Mouse (Mus musculus) heart, embryonic 15.5 days (tissue): ENCODE results near the gene Sgsm2. TPM values are rescaled to one million over a fixed set of nuclear protein-coding genes. Genes with fewer than 3 reads are reported as not detected.
A peak's percentile ranks its signal among the peaks of the same experiment; 100 is the strongest.

Experiments
- ATAC-seq: fragments of 200-750 bp; cut with Nextera tagmentation; replicated peaks from 2 replicates; pipeline ENCODE4 v1.8.0; 2017; ENCODE audit warnings: low read depth, moderate TSS enrichment; ENCODE audit not compliant: insufficient number of reproducible peaks, insufficient read depth, low FRiP score
- H3K27ac ChIP-seq: fragments of 300-500 bp; sonication (generic); 2 replicates; pipeline ENCODE4 v1.5.1; 2015; ENCODE audit warnings: mild to moderate bottlenecking, inconsistent platforms
- H3K27me3 ChIP-seq: fragments of 300-500 bp; sonication (generic); 2 replicates; pipeline ENCODE4 v1.6.1; 2015; ENCODE audit warnings: inconsistent platforms
- H3K36me3 ChIP-seq: fragments of 300-500 bp; sonication (generic); 2 replicates; pipeline ENCODE4 v1.6.1; 2015; ENCODE audit warnings: mild to moderate bottlenecking, inconsistent platforms
- H3K4me1 ChIP-seq: fragments of 300-500 bp; sonication (generic); replicated peaks from 2 replicates; pipeline ENCODE4 v1.6.1; 2015; ENCODE audit warnings: inconsistent platforms
- H3K4me2 ChIP-seq: fragments of 300-500 bp; sonication (generic); 2 replicates; pipeline ENCODE4 v1.6.1; 2015; ENCODE audit warnings: inconsistent platforms, mild to moderate bottlenecking, moderate library complexity
- H3K4me3 ChIP-seq: fragments of 300-500 bp; sonication (generic); 2 replicates; pipeline ENCODE4 v1.5.1; 2015; ENCODE audit warnings: mild to moderate bottlenecking, inconsistent platforms
- H3K9ac ChIP-seq: fragments of 300-500 bp; sonication (generic); 2 replicates; pipeline ENCODE4 v1.6.1; 2015; ENCODE audit warnings: mild to moderate bottlenecking, inconsistent platforms
- H3K9me3 ChIP-seq: fragments of 300-500 bp; sonication (generic); replicated peaks from 2 replicates; pipeline ENCODE4 v1.6.1; 2016; ENCODE audit warnings: inconsistent platforms
- WGBS: fragments of 180-500 bp; shearing (Covaris S2); methylation state at CpG from one replicate; pipeline ENCODE4 v1.1.7; 2015; ENCODE audit warnings: mixed read lengths; 5-methylcytosine and 5-hydroxymethylcytosine counted together
- polyA plus RNA-seq: library from polyadenylated mRNA; unstranded; fragments of >200 nt; fragmentation: Nextera tagmentation; extraction: Ambion mirVana; gene quantifications from 2 replicates; pipeline ENCODE4 v1.2.1, GENCODE M21; 2015

Sgsm2 gene
- polyA plus RNA-seq, 1 experiment from 2014 or later = 3.5 TPM

GRCm38 (mm10) chr11:74908618-74909399 lies 11.9 kb upstream of the Sgsm2 start:
- Histone ChIP-seq H3K4me1 (no peaks in the 10 kb centered on the region), H3K9me3 (no peaks in the 10 kb centered on the region), H3K27ac (no peak overlapping the region), H3K4me3 (no peak overlapping the region), H3K27me3 (no peaks in the 10 kb centered on the region), H3K4me2 (no peak overlapping the region), H3K36me3 (peaks cover 66% of the 10 kb centered on the region), H3K9ac (no peak overlapping the region)
- 78% methylated on average over 12 of the region's 12 CpGs for WGBS
- ATAC-seq = no peak

GRCm38 (mm10) chr11:74907850-74908249 lies 11.0 kb upstream of the Sgsm2 start:
- Histone ChIP-seq H3K4me2 (no peak overlapping the region), H3K27ac (no peak overlapping the region), H3K36me3 (peaks cover 76% of the 10 kb centered on the region), H3K4me3 (no peak overlapping the region), H3K9me3 (no peaks in the 10 kb centered on the region), H3K27me3 (no peaks in the 10 kb centered on the region), H3K9ac (no peak overlapping the region), H3K4me1 (no peaks in the 10 kb centered on the region)
- ATAC-seq = no peak
- WGBS = 94% methylated on average over 6 of the region's 6 CpGs

GRCm38 (mm10) chr11:74902416-74902815 lies 5.6 kb upstream of the Sgsm2 start:
- ATAC-seq = no peak
- Histone ChIP-seq H3K4me1 (peaks cover 10% of the 10 kb centered on the region), H3K36me3 (peaks cover 74% of the 10 kb centered on the region), H3K27me3 (no peaks in the 10 kb centered on the region), H3K27ac (no peak overlapping the region), H3K9ac (no peak overlapping the region), H3K4me3 (no peak overlapping the region), H3K9me3 (no peaks in the 10 kb centered on the region), H3K4me2 (no peak overlapping the region)
- WGBS = 89% methylated on average over 5 of the region's 5 CpGs

- H3K9ac ChIP-seq = no peak overlapping the region
- peaks cover 66% of the 10 kb centered on the region for H3K36me3 ChIP-seq
- H3K4me2 ChIP-seq = no peak overlapping the region
- ATAC-seq = no peak
- peaks cover 14% of the 10 kb centered on the region for H3K4me1 ChIP-seq
- no peaks in the 10 kb centered on the region for H3K9me3 ChIP-seq
- H3K4me3 ChIP-seq = no peak overlapping the region
- no peak overlapping the region for H3K27ac ChIP-seq
- WGBS = 86% methylated on average over 6 of the region's 6 CpGs
- no peaks in the 10 kb centered on the region for H3K27me3 ChIP-seq
These were observed 4.7 kb upstream of the Sgsm2 start for GRCm38 (mm10) chr11:74901555-74901954.

GRCm38 (mm10) chr11:74898517-74898827 lies 1.6 kb upstream of the Sgsm2 start:
- no peak for ATAC-seq
- Histone ChIP-seq H3K27ac (peak overlapping the region; percentile 87), H3K9ac (peak overlapping the region; percentile 80), H3K4me2 (peak overlapping the region; percentile 95), H3K36me3 (peaks cover 35% of the 10 kb centered on the region), H3K27me3 (no peaks in the 10 kb centered on the region), H3K4me1 (peaks cover 27% of the 10 kb centered on the region), H3K4me3 (peak overlapping the region; percentile 91), H3K9me3 (no peaks in the 10 kb centered on the region)
- WGBS = 0% methylated on average over 7 of the region's 7 CpGs

GRCm38 (mm10) chr11:74897678-74898516 lies 1.0 kb upstream of the Sgsm2 start, which contains the start of gene Tsr1:
Tsr1 (plus strand) TSS chr11:74898071.
- peak within 1 kb of the TSS; percentile 80 for H3K9ac ChIP-seq
- peak within 1 kb of the TSS; percentile 95 for H3K4me2 ChIP-seq
- H3K4me1 ChIP-seq = peaks cover 27% of the 10 kb centered on the region
- peak within 1 kb of the TSS; percentile 91 for H3K4me3 ChIP-seq
- H3K27me3 ChIP-seq = no peaks in the 10 kb centered on the region
- no peaks in the 10 kb centered on the region for H3K9me3 ChIP-seq
- H3K27ac ChIP-seq = peak within 1 kb of the TSS; percentile 87
- WGBS = under 1% methylated on average over 54 of the region's 54 CpGs
- peaks cover 29% of the 10 kb centered on the region for H3K36me3 ChIP-seq
- peak; percentile 87 for ATAC-seq

GRCm38 (mm10) chr11:74895980-74896900 lies 620 bp downstream of the Sgsm2 start:
- Histone ChIP-seq H3K4me3 (peak overlapping the region; percentile 91), H3K4me2 (peak overlapping the region; percentile 95), H3K9me3 (no peaks in the 10 kb centered on the region), H3K27me3 (no peaks in the 10 kb centered on the region), H3K27ac (peak overlapping the region; percentile 87), H3K36me3 (peaks cover 15% of the 10 kb centered on the region), H3K4me1 (peaks cover 27% of the 10 kb centered on the region), H3K9ac (peak overlapping the region; percentile 80)
- ATAC-seq = peak; percentile 58
- WGBS = 1% methylated on average over 51 of the region's 55 CpGs

GRCm38 (mm10) chr11:74894619-74895018 lies 2.2 kb downstream of the Sgsm2 start:
- Histone ChIP-seq H3K4me3 (no peak overlapping the region), H3K9me3 (no peaks in the 10 kb centered on the region), H3K36me3 (no peaks in the 10 kb centered on the region), H3K9ac (no peak overlapping the region), H3K4me2 (no peak overlapping the region), H3K27me3 (no peaks in the 10 kb centered on the region), H3K27ac (no peak overlapping the region), H3K4me1 (peaks cover 27% of the 10 kb centered on the region)
- ATAC-seq = no peak
- 81% methylated on average over 4 of the region's 4 CpGs for WGBS

- H3K4me3 ChIP-seq = no peak overlapping the region
- H3K27me3 ChIP-seq = no peaks in the 10 kb centered on the region
- H3K4me1 ChIP-seq = peaks cover 6% of the 10 kb centered on the region
- H3K9me3 ChIP-seq = no peaks in the 10 kb centered on the region
- no peak overlapping the region for H3K27ac ChIP-seq
- WGBS = 93% methylated on average over 10 of the region's 10 CpGs
- no peak overlapping the region for H3K9ac ChIP-seq
- no peaks in the 10 kb centered on the region for H3K36me3 ChIP-seq
- ATAC-seq = no peak
- no peak overlapping the region for H3K4me2 ChIP-seq
These were observed 13.8 kb downstream of the Sgsm2 start for GRCm38 (mm10) chr11:74883098-74883497.

GRCm38 (mm10) chr11:74881979-74882378 lies 14.9 kb downstream of the Sgsm2 start:
- Histone ChIP-seq H3K9me3 (no peaks in the 10 kb centered on the region), H3K36me3 (no peaks in the 10 kb centered on the region), H3K9ac (no peak overlapping the region), H3K4me1 (peaks cover 6% of the 10 kb centered on the region), H3K4me3 (no peak overlapping the region), H3K27me3 (no peaks in the 10 kb centered on the region), H3K4me2 (0 out of 2 replicates have a peak overlapping the region, but pooled peaks have one; percentile 2), H3K27ac (no peak overlapping the region)
- 45% methylated on average over 14 of the region's 14 CpGs for WGBS
- no peak for ATAC-seq

- no peaks in the 10 kb centered on the region for H3K9me3 ChIP-seq
- no peaks in the 10 kb centered on the region for H3K36me3 ChIP-seq
- H3K4me3 ChIP-seq = no peak overlapping the region
- no peak overlapping the region for H3K4me2 ChIP-seq
- H3K9ac ChIP-seq = no peak overlapping the region
- no peaks in the 10 kb centered on the region for H3K27me3 ChIP-seq
- H3K27ac ChIP-seq = no peak overlapping the region
- peaks cover 12% of the 10 kb centered on the region for H3K4me1 ChIP-seq
- 79% methylated on average over 9 of the region's 9 CpGs for WGBS
- no peak for ATAC-seq
These were observed 15.9 kb downstream of the Sgsm2 start for GRCm38 (mm10) chr11:74880999-74881398.
